Mouse (Mus musculus) lung, postnatal 0 days (tissue): ENCODE data around the gene H2-M10.2. TPM values are rescaled to one million over a fixed set of nuclear protein-coding genes. Genes with fewer than 3 reads are reported as not detected.

Experiments used
- ATAC-seq: fragments of 200-750 bp; cut with Nextera tagmentation; 2 replicates; pipeline ENCODE4 v1.8.0; 2017; ENCODE audit warnings: moderate library complexity
- DNase-seq: peaks from one replicate; pipeline ENCODE4 v3.0.0-alpha.2; 2016; ENCODE audit warnings: low spot score
- H3K27ac ChIP-seq: fragments of 300-500 bp; sonication (generic); 2 replicates; pipeline ENCODE4 v1.5.1; 2014; ENCODE audit warnings: antibody characterized with exemption, mild to moderate bottlenecking, low read length, mixed read lengths
- H3K27me3 ChIP-seq: fragments of 300-500 bp; sonication (generic); replicated peaks from 2 replicates; pipeline ENCODE4 v1.6.1; 2014; ENCODE audit warnings: low read length, mixed read lengths; ENCODE audit not compliant: insufficient read depth
- H3K36me3 ChIP-seq: fragments of 300-500 bp; sonication (generic); 2 replicates; pipeline ENCODE4 v1.6.1; 2014; ENCODE audit warnings: low read length, mixed read lengths; ENCODE audit not compliant: insufficient read depth
- H3K4me1 ChIP-seq: fragments of 300-500 bp; sonication (generic); 2 replicates; pipeline ENCODE4 v1.6.1; 2014; ENCODE audit warnings: antibody characterized with exemption, low read depth, low read length, mixed read lengths; ENCODE audit not compliant: insufficient read depth
- H3K4me2 ChIP-seq: fragments of 300-500 bp; sonication (generic); replicated peaks from 2 replicates; pipeline ENCODE4 v1.6.1; 2014; ENCODE audit warnings: low read depth, mild to moderate bottlenecking, low read length, moderate library complexity, mixed read lengths
- H3K4me3 ChIP-seq: fragments of 300-500 bp; sonication (generic); 2 replicates; pipeline ENCODE4 v1.5.1; 2014; ENCODE audit warnings: low read depth, low read length
- H3K9ac ChIP-seq: fragments of 300-500 bp; sonication (generic); replicated peaks from 2 replicates; pipeline ENCODE4 v1.6.1; 2014; ENCODE audit warnings: low read depth, mild to moderate bottlenecking
- H3K9me3 ChIP-seq: fragments of 300-500 bp; sonication (generic); 2 replicates; pipeline ENCODE4 v1.6.1; 2016; ENCODE audit warnings: low read length, mixed read lengths
- CTCF ChIP-seq: IDR thresholded peaks from 2 replicates; pipeline ENCODE4 v1.5.1; 2016; ENCODE audit warnings: antibody characterized with exemption, mild to moderate bottlenecking
- EP300 ChIP-seq: IDR thresholded peaks from 2 replicates; pipeline ENCODE4 v1.6.1; 2016; ENCODE audit warnings: antibody characterized with exemption, mild to moderate bottlenecking, control low read depth
- WGBS: fragments of 180-500 bp; shearing (Covaris S2); extraction: QIAGEN DNeasy Blood & Tissue Kit; methylation state at CpG from one replicate; pipeline ENCODE4 v1.1.7; 2014; 5-methylcytosine and 5-hydroxymethylcytosine counted together
- polyA plus RNA-seq: library from polyadenylated mRNA; unstranded; fragments of >200 nt; fragmentation: Nextera tagmentation; extraction: Ambion mirVana; gene quantifications from 2 replicates; pipeline ENCODE4 v1.2.1, GENCODE M21; 2015

H2-M10.2 gene
- polyA plus RNA-seq, 1 experiment from 2014 or later = not detected

DNA sequence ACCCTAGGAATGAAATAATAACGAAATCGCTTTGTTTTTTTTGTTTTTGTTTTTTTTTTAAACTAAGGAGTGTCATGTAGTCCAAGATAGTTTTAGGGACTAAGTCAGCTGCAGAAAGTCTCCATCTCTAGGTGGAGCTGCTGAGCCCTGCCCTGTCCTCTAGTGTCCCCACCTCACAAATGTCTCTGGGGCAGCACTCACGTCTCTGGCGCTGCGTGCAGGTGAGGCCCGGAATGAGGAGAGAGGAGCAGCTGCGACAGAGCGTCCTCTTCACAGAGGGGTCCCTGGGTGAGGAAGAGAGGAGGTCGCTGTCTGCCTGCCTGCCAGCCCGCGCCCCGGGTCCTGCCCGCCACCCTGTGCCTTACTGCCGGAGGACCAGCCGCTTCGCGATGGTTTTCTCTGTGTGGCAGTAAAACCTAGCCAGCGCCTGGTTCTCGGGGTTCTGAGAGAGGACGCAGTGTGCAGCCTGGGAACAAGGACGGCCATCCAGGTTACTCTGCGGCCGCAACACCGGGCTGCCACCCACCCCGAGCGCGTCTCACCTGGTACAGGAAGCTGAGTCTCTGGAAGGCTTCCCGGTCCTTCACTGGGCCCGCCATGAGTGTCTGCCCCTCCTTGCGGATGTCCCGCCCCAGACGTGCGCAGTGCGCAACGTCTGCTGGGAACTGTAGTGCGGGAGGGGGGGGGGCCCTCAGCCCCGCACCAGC, 28.9 kb downstream of the H2-M10.2 start:
- peak; percentile 80 for TF ChIP-seq CTCF
- TF ChIP-seq EP300 = no peak

DNA sequence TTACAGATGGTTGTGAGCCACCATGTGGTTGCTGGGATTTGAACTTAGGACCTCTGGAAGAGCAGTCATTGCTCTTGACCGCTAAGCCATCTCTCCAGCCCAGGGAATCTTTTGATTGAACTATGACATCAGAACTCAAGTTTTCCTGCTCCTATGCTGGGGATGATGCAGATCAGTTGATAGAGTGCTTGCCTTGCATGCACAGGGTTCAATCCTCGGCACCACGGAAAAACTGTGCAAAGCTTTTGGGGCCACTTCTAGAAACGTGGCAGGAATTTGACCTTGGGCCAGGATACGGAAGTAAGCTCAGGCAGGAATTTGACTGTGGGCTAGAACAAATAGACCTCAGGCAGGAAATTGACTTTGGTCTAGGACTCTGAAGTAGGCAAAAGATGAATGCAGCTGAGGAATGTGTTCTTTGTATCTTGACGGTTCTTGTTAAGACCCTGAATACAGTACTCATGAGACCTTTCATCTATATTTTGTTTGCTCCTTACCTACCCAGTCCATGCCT, 33.1 kb downstream of the H2-M10.2 start:
- Histone ChIP-seq H3K4me3 (no peak overlapping the region), H3K4me1 (no peaks in the 10 kb centered on the region; the same call in 1 of the 2 replicates), H3K36me3 (no peaks in the 10 kb centered on the region), H3K9me3 (no peaks in the 10 kb centered on the region), H3K4me2 (no peak overlapping the region), H3K27ac (no peak overlapping the region), H3K27me3 (0 out of 2 replicates have a peak, but pooled peaks cover 4% of the 10 kb centered on the region), H3K9ac (no peak overlapping the region)
- DNase-seq (peak; percentile 58), ATAC-seq (no peak)
- 22% methylated on average over 6 of the region's 6 CpGs for WGBS
- TF ChIP-seq EP300 (no peak), CTCF (no peak)

More for the DNA sequence above, 28.9 kb downstream of the H2-M10.2 start:
- peak overlapping the region; percentile 45 for H3K9ac ChIP-seq
- no peaks in the 10 kb centered on the region for H3K9me3 ChIP-seq
- H3K36me3 ChIP-seq = peaks cover 9% of the 10 kb centered on the region; the same call in 1 of the 2 replicates
- DNase-seq (peak; percentile 90), ATAC-seq (peak; percentile 97)
- peak overlapping the region; percentile 60 for H3K4me2 ChIP-seq
- under 1% methylated on average over 36 of the region's 37 CpGs for WGBS
- H3K27me3 ChIP-seq = no peaks in the 10 kb centered on the region
- no peaks in the 10 kb centered on the region; the same call in 1 of the 2 replicates for H3K4me1 ChIP-seq
- H3K27ac ChIP-seq = peak overlapping the region; percentile 78
- H3K4me3 ChIP-seq = peak overlapping the region; percentile 57

DNA sequence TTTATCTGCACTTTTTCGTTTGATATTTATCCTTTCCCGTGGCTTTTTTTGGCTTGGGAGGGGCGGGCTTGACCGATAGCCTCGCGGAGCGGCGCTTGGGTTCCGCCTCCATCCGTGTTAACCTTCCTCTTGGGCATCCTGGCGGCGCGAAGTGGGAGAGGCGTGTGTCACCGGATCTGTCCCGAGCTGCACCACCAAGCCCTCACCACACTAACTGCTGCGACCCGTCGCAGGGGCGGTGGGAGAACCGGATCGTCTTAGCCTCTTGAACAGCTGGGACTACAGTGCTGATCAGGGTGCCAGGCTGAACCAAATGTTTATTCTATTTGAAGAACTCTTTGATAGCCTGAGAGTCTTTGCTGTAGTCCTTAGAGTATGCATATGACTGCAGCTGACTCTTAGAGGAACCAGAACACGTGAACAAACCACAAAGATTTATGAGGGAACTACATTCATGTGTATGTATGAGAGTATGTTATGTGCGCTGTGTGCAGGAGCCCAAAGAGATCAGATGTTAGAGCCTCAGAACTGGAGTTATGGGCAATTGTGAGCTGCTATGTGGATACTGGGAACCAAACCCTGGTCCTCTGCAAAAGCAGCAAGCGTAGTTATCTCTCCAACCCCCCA, 33.9 kb downstream of the H2-M10.2 start:
- TF ChIP-seq EP300 (no peak), CTCF (peak; percentile 32; the same call in 1 of the 2 replicates)
- Histone ChIP-seq H3K27ac (no peak overlapping the region), H3K4me1 (no peaks in the 10 kb centered on the region; the same call in 1 of the 2 replicates), H3K9ac (no peak overlapping the region), H3K36me3 (no peaks in the 10 kb centered on the region), H3K4me3 (peak overlapping the region; percentile 12), H3K27me3 (0 out of 2 replicates have a peak, but pooled peaks cover 4% of the 10 kb centered on the region), H3K9me3 (no peaks in the 10 kb centered on the region), H3K4me2 (peak overlapping the region; percentile 53)
- peak; percentile 71 for ATAC-seq
- peak; percentile 68 for DNase-seq
- WGBS = 5% methylated on average over 25 of the region's 25 CpGs

DNA sequence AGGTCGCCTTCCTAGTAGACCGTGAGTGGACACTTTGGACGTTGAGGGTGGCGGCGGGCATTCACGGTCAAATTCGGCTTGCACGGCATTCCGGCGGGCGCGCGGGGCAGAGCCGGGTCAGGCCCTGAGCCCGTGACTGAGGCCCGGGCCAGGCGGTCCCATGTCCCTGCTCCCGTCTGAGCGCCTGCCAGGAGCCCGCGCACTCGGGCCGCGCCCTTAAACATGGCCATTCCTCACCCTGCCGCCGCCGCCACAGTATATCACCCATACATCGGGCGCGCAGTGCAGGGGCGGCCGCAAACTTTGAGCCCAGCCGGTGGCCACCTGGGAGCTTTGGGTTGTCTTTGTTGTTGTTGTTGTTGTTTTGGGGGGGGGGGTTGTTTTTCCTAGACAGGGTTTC, 37.4 kb downstream of the H2-M10.2 start:
- Histone ChIP-seq H3K9ac (no peak overlapping the region), H3K36me3 (no peaks in the 10 kb centered on the region), H3K4me3 (peak overlapping the region; percentile 5; the same call in 1 of the 2 replicates), H3K9me3 (no peaks in the 10 kb centered on the region), H3K4me2 (peak overlapping the region; percentile 32; the same call in 1 of the 2 replicates), H3K4me1 (no peaks in the 10 kb centered on the region), H3K27me3 (0 out of 2 replicates have a peak, but pooled peaks cover 4% of the 10 kb centered on the region), H3K27ac (no peak overlapping the region)
- TF ChIP-seq CTCF = no peak
- TF ChIP-seq EP300 = no peak
- 30% methylated on average over 33 of the region's 33 CpGs for WGBS
- ATAC-seq = no peak
- no peak for DNase-seq

DNA sequence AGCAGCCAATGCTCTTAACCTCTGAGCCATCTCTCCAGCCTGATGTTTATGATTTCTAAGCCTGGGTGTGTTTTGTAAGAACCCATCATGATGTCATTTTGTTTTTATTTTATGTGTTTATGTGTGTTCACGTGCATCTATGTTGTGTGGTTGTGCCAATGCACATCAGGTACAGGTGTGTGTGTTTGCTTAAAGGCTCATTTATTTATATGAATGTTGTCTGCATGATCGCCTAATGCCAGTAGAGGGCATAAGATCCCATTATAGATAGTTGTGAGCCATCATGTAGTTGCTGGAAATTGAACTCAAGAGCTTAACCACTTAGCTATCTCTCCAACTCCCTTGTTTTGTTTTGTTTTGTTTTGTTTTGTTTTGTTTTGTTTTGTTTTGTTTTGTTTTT, 40.5 kb downstream of the H2-M10.2 start:
- no peak overlapping the region for H3K27ac ChIP-seq
- H3K4me2 ChIP-seq = no peak overlapping the region
- no peaks in the 10 kb centered on the region for H3K4me1 ChIP-seq
- 81% methylated on average over 2 of the region's 2 CpGs for WGBS
- H3K9me3 ChIP-seq = no peaks in the 10 kb centered on the region
- no peak for DNase-seq
- no peak overlapping the region for H3K9ac ChIP-seq
- 0 out of 2 replicates have a peak, but pooled peaks cover 4% of the 10 kb centered on the region for H3K27me3 ChIP-seq
- H3K4me3 ChIP-seq = no peak overlapping the region
- TF ChIP-seq EP300 (no peak), CTCF (peak; percentile 42)
- no peaks in the 10 kb centered on the region for H3K36me3 ChIP-seq
- no peak for ATAC-seq

DNA sequence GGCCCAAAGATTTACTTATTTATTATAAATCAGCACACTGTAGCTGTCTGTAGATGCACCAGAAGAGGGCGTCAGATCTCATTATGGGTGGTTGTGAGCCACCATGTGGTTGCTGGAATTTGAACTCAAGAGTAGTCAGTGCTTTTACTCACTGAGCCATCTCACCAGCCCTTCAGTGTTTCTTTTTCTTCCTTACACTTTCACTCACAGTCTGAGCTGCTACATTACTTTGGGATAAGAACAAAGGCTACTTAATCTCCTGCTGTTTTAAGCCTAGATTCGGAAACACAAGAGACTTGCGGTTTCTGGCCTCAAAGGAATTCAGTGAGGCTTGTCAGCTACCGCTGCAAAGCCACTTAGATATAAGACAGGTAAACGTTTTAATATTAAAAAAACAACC, 42.3 kb downstream of the H2-M10.2 start:
- peak; percentile 32; the same call in 1 of the 2 replicates for TF ChIP-seq CTCF
- TF ChIP-seq EP300 = no peak
- Histone ChIP-seq H3K4me1 (no peaks in the 10 kb centered on the region), H3K9ac (no peak overlapping the region), H3K9me3 (no peaks in the 10 kb centered on the region), H3K36me3 (no peaks in the 10 kb centered on the region), H3K4me2 (no peak overlapping the region), H3K27ac (no peak overlapping the region), H3K27me3 (no peaks in the 10 kb centered on the region), H3K4me3 (no peak overlapping the region)
- 33% methylated on average over 5 of the region's 5 CpGs for WGBS
- no peak for ATAC-seq
- DNase-seq = no peak
